Mouse (Mus musculus) myocyte (in vitro differentiated cells): ENCODE measurements at regions not wholly inside any gene's neighbourhood (a gene's known extent, or its start where the extent isn't known, plus 50 kb on each side); places are given as distances from the start of the nearest gene placed in this dataset.

Source experiments
- H3K27me3 ChIP-seq: one replicate; pipeline ENCODE4 v1.6.1; 2011; ENCODE audit not compliant: control insufficient read depth, insufficient read depth, insufficient read length
- H3K36me3 ChIP-seq: one replicate; pipeline ENCODE4 v1.6.1; 2011; ENCODE audit not compliant: control insufficient read depth, insufficient read depth
- H3K4me2 ChIP-seq: one replicate; pipeline ENCODE4 v1.6.1; 2011; ENCODE audit warnings: low read depth, control low read depth
- H3K4me3 ChIP-seq: one replicate; pipeline ENCODE4 v1.5.1; 2011; ENCODE audit warnings: mild to moderate bottlenecking, control low read depth, moderate library complexity
- H3K79me2 ChIP-seq: one replicate; pipeline ENCODE4 v1.6.1; 2011; ENCODE audit not compliant: control insufficient read depth, insufficient read depth
- H3ac ChIP-seq: one replicate; pipeline ENCODE4 v1.6.1; 2011; ENCODE audit not compliant: control insufficient read depth, insufficient read length
- CEBPB ChIP-seq: IDR thresholded peaks from 2 replicates; pipeline ENCODE4 v1.6.1; 2011; ENCODE audit warnings: mild to moderate bottlenecking, moderate library complexity; ENCODE audit not compliant: poor library complexity, insufficient read depth, severe bottlenecking
- E2F4 ChIP-seq: IDR thresholded peaks from one replicate; pipeline ENCODE4 v1.6.1; 2011; ENCODE audit warnings: mild to moderate bottlenecking, control low read depth, moderate library complexity; ENCODE audit not compliant: insufficient read depth
- MAX ChIP-seq: IDR thresholded peaks from one replicate; pipeline ENCODE4 v1.6.1; 2011; ENCODE audit warnings: low read depth, mild to moderate bottlenecking, control low read depth
- MYOD1 ChIP-seq, 3 experiments: IDR thresholded peaks; one replicate each; pipeline ENCODE4 v1.6.1; 2011; ENCODE audit warnings: control low read depth in 2 of 3, low read depth in 2 of 3, mild to moderate bottlenecking in 2 of 3, moderate library complexity in 1 of 3; ENCODE audit not compliant: insufficient read length in 2 of 3, control insufficient read depth in 1 of 3
- MYOG ChIP-seq, 3 experiments: IDR thresholded peaks; one replicate each; pipeline ENCODE4 v1.6.1; 2011; ENCODE audit warnings: control low read depth in 2 of 3, low read depth in 2 of 3, mild to moderate bottlenecking in 2 of 3; ENCODE audit not compliant: insufficient read length in 2 of 3, control insufficient read depth in 1 of 3, insufficient read depth in 1 of 3
- POLR2A ChIP-seq: IDR thresholded peaks from one replicate; pipeline ENCODE4 v1.6.1; 2011; ENCODE audit warnings: low read depth, mild to moderate bottlenecking, control low read depth, moderate library complexity; ENCODE audit not compliant: insufficient read length
- POLR2AphosphoS2 ChIP-seq: IDR thresholded peaks from one replicate; pipeline ENCODE4 v1.6.1; 2011; ENCODE audit warnings: low read depth, control low read depth; ENCODE audit not compliant: insufficient read length
- REST ChIP-seq: IDR thresholded peaks from one replicate; pipeline ENCODE4 v1.6.1; 2011; ENCODE audit warnings: mild to moderate bottlenecking, control low read depth, moderate library complexity; ENCODE audit not compliant: insufficient read depth, insufficient read length
- SRF ChIP-seq: IDR thresholded peaks from one replicate; pipeline ENCODE4 v1.6.1; 2011; ENCODE audit warnings: low read depth; ENCODE audit not compliant: control insufficient read depth, insufficient read length
- TCF12 ChIP-seq: IDR thresholded peaks from one replicate; pipeline ENCODE4 v1.6.1; 2011; ENCODE audit warnings: mild to moderate bottlenecking, control low read depth; ENCODE audit not compliant: poor library complexity, insufficient read depth, severe bottlenecking
- TCF3 ChIP-seq: IDR thresholded peaks from one replicate; pipeline ENCODE4 v1.6.1; 2011; ENCODE audit warnings: low read depth, control low read depth; ENCODE audit not compliant: insufficient read length
- USF1 ChIP-seq: IDR thresholded peaks from one replicate; pipeline ENCODE4 v1.6.1; 2011; ENCODE audit warnings: low read depth, mild to moderate bottlenecking, control low read depth, moderate library complexity

- no peaks in the 10 kb centered on the region for H3K79me2 ChIP-seq
- H3K4me2 ChIP-seq: peak overlapping the region; percentile 90
- no peaks in the 10 kb centered on the region for H3K36me3 ChIP-seq
- no peak overlapping the region for H3K4me3 ChIP-seq
- H3ac ChIP-seq: no peak overlapping the region
- TF ChIP-seq USF1: no peak
- no peak for TF ChIP-seq MAX
- TF ChIP-seq TCF12: no peak
- no peak for TF ChIP-seq MYOD1 (IDR thresholded peaks at IDR 0.05; ENCODE audit: control insufficient read depth in 1 of 3, insufficient read length in 2 of 3, low read depth in 2 of 3)
- no peak for TF ChIP-seq SRF
- TF ChIP-seq CEBPB: no peak
- TF ChIP-seq REST: no peak
- TF ChIP-seq MYOG (IDR thresholded peaks at IDR 0.05; ENCODE audit: control insufficient read depth in 1 of 3, insufficient read depth in 1 of 3, insufficient read length in 2 of 3, low read depth in 2 of 3): no peak
- no peak for TF ChIP-seq E2F4
- no peak for TF ChIP-seq TCF3
- no peak for TF ChIP-seq POLR2AphosphoS2
- no peak for TF ChIP-seq POLR2A
- no peaks in the 10 kb centered on the region for H3K27me3 ChIP-seq
Measured at GRCm38 (mm10) chr14:54185265-54185830, 68.6 kb downstream of the Dad1 start.

- no peaks in the 10 kb centered on the region for H3K27me3 ChIP-seq
- H3K79me2 ChIP-seq: no peaks in the 10 kb centered on the region
- H3K4me3 ChIP-seq: no peak overlapping the region
- TF ChIP-seq E2F4 (no peak), TCF3 (no peak), MYOG (IDR thresholded peaks at IDR 0.05; ENCODE audit: control insufficient read depth in 1 of 3, insufficient read depth in 1 of 3, insufficient read length in 2 of 3, low read depth in 2 of 3) (peak in 1 of 3 experiments; percentile 5), TCF12 (no peak), REST (no peak), SRF (no peak), POLR2A (no peak), POLR2AphosphoS2 (no peak), MYOD1 (IDR thresholded peaks at IDR 0.05; ENCODE audit: control insufficient read depth in 1 of 3, insufficient read length in 2 of 3, low read depth in 2 of 3) (peak in 2 of 3 experiments; percentile 17 to 18)
- peak overlapping the region; percentile 90 for H3K4me2 ChIP-seq
- no peaks in the 10 kb centered on the region for H3K36me3 ChIP-seq
- H3ac ChIP-seq: no peak overlapping the region
Measured at GRCm38 (mm10) chr14:54183873-54184272, 70.0 kb downstream of the Dad1 start.

GRCm38 (mm10) chr14:54182838-54183237 lies 71.1 kb downstream of the Dad1 start:
- TF ChIP-seq CEBPB (no peak), TCF12 (no peak), REST (no peak), POLR2A (no peak), USF1 (no peak), SRF (no peak), TCF3 (no peak), MAX (no peak), E2F4 (no peak), MYOG (IDR thresholded peaks at IDR 0.05; ENCODE audit: control insufficient read depth in 1 of 3, insufficient read depth in 1 of 3, insufficient read length in 2 of 3, low read depth in 2 of 3) (no peak), POLR2AphosphoS2 (no peak), MYOD1 (IDR thresholded peaks at IDR 0.05; ENCODE audit: control insufficient read depth in 1 of 3, insufficient read length in 2 of 3, low read depth in 2 of 3) (no peak)
- H3K79me2 ChIP-seq: no peaks in the 10 kb centered on the region
- H3K4me2 ChIP-seq: no peak overlapping the region
- H3K4me3 ChIP-seq: no peak overlapping the region
- H3K27me3 ChIP-seq: no peaks in the 10 kb centered on the region
- no peaks in the 10 kb centered on the region for H3K36me3 ChIP-seq
- H3ac ChIP-seq: no peak overlapping the region

- H3K4me3 ChIP-seq: no peak overlapping the region
- TF ChIP-seq MAX (no peak), REST (no peak), MYOD1 (IDR thresholded peaks at IDR 0.05; ENCODE audit: control insufficient read depth in 1 of 3, insufficient read length in 2 of 3, low read depth in 2 of 3) (no peak), MYOG (IDR thresholded peaks at IDR 0.05; ENCODE audit: control insufficient read depth in 1 of 3, insufficient read depth in 1 of 3, insufficient read length in 2 of 3, low read depth in 2 of 3) (no peak), POLR2A (no peak), USF1 (no peak), SRF (no peak), TCF12 (no peak), E2F4 (no peak), CEBPB (no peak), TCF3 (no peak)
- no peak overlapping the region for H3K4me2 ChIP-seq
- H3ac ChIP-seq: no peak overlapping the region
- H3K27me3 ChIP-seq: no peaks in the 10 kb centered on the region
- no peaks in the 10 kb centered on the region for H3K79me2 ChIP-seq
- no peaks in the 10 kb centered on the region for H3K36me3 ChIP-seq
Measured at GRCm38 (mm10) chr14:54181306-54181705, 72.6 kb downstream of the Dad1 start.
